Mouse (Mus musculus) kidney, postnatal 0 days (tissue): ENCODE measurements at regions not wholly inside any gene's neighbourhood (a gene's known extent, or its start where the extent isn't known, plus 50 kb on each side); places are given as distances from the start of the nearest gene placed in this dataset.

Experiments
- ATAC-seq: fragments of 200-750 bp; cut with Nextera tagmentation; replicated peaks from 2 replicates; pipeline ENCODE4 v1.8.0; 2017; ENCODE audit warnings: low read depth, moderate number of reproducible peaks, moderate TSS enrichment, moderate library complexity; ENCODE audit not compliant: low FRiP score
- DNase-seq: peaks from one replicate; pipeline ENCODE4 v3.0.0-alpha.2; 2016; ENCODE audit warnings: low spot score
- H3K27ac ChIP-seq: fragments of 300-500 bp; sonication (generic); 2 replicates; pipeline ENCODE4 v1.5.1; 2014; ENCODE audit warnings: mild to moderate bottlenecking
- H3K27me3 ChIP-seq: fragments of 300-500 bp; sonication (generic); 2 replicates; pipeline ENCODE4 v1.6.1; 2014; ENCODE audit warnings: low read length, mixed read lengths; ENCODE audit not compliant: insufficient read depth
- H3K36me3 ChIP-seq: fragments of 300-500 bp; sonication (generic); 2 replicates; pipeline ENCODE4 v1.6.1; 2014; ENCODE audit warnings: low read length, mixed read lengths; ENCODE audit not compliant: insufficient read depth
- H3K4me1 ChIP-seq: fragments of 300-500 bp; sonication (generic); replicated peaks from 2 replicates; pipeline ENCODE4 v1.6.1; 2014; ENCODE audit warnings: antibody characterized with exemption, low read length, mixed read lengths; ENCODE audit not compliant: insufficient read depth
- H3K4me2 ChIP-seq: fragments of 300-500 bp; sonication (generic); 2 replicates; pipeline ENCODE4 v1.6.1; 2014; ENCODE audit warnings: mild to moderate bottlenecking, low read length, moderate library complexity, mixed read lengths
- H3K4me3 ChIP-seq: fragments of 300-500 bp; sonication (generic); replicated peaks from 2 replicates; pipeline ENCODE4 v1.5.1; 2014; ENCODE audit warnings: low read depth, low read length
- H3K9ac ChIP-seq: fragments of 300-500 bp; sonication (generic); 2 replicates; pipeline ENCODE4 v1.6.1; 2014; ENCODE audit warnings: low read depth, low read length
- H3K9me3 ChIP-seq: fragments of 300-500 bp; sonication (generic); replicated peaks from 2 replicates; pipeline ENCODE4 v1.6.1; 2016; ENCODE audit warnings: low read length, inconsistent platforms, mixed read lengths
- CTCF ChIP-seq: IDR thresholded peaks from 2 replicates; pipeline ENCODE4 v1.5.1; 2016; ENCODE audit warnings: antibody characterized with exemption, low read depth, mild to moderate bottlenecking, moderate library complexity
- WGBS: fragments of 180-500 bp; shearing (Covaris S2); extraction: QIAGEN DNeasy Blood & Tissue Kit; methylation state at CpG from one replicate; pipeline ENCODE4 v1.1.7; 2014; 5-methylcytosine and 5-hydroxymethylcytosine counted together

GRCm38 (mm10) chr3:136471693-136472092, 145.8 kb upstream of the Bank1 start:
- Histone ChIP-seq H3K4me3 (no peak overlapping the region), H3K36me3 (no peaks in the 10 kb centered on the region), H3K4me1 (no peaks in the 10 kb centered on the region), H3K9me3 (no peaks in the 10 kb centered on the region), H3K4me2 (no peak overlapping the region), H3K27ac (no peak overlapping the region), H3K27me3 (no peaks in the 10 kb centered on the region), H3K9ac (no peak overlapping the region)
- DNase-seq, result no peak
- WGBS, result 83% methylated on average over 3 of the region's 3 CpGs
- no peak for TF ChIP-seq CTCF
- ATAC-seq, result no peak

GRCm38 (mm10) chr3:136462747-136463146, 136.9 kb upstream of the Bank1 start:
- no peaks in the 10 kb centered on the region for H3K27me3 ChIP-seq
- 83% methylated on average over 3 of the region's 3 CpGs for WGBS
- ATAC-seq (no peak), DNase-seq (no peak)
- H3K4me3 ChIP-seq, result no peak overlapping the region
- no peaks in the 10 kb centered on the region for H3K36me3 ChIP-seq
- no peak for TF ChIP-seq CTCF
- H3K9ac ChIP-seq, result no peak overlapping the region
- no peak overlapping the region for H3K27ac ChIP-seq
- H3K9me3 ChIP-seq, result no peaks in the 10 kb centered on the region
- H3K4me1 ChIP-seq, result no peaks in the 10 kb centered on the region
- H3K4me2 ChIP-seq, result no peak overlapping the region

- Histone ChIP-seq H3K9me3 (no peaks in the 10 kb centered on the region), H3K4me1 (no peaks in the 10 kb centered on the region), H3K27ac (no peak overlapping the region), H3K9ac (no peak overlapping the region), H3K4me3 (no peak overlapping the region), H3K4me2 (no peak overlapping the region), H3K36me3 (no peaks in the 10 kb centered on the region), H3K27me3 (no peaks in the 10 kb centered on the region)
- 51% methylated on average over 10 of the region's 10 CpGs for WGBS
- ATAC-seq, result no peak
- DNase-seq, result no peak
- no peak for TF ChIP-seq CTCF
Measured at GRCm38 (mm10) chr3:136456471-136457117, 130.7 kb upstream of the Bank1 start.

- H3K4me1 ChIP-seq, result no peaks in the 10 kb centered on the region
- H3K27me3 ChIP-seq, result no peaks in the 10 kb centered on the region
- H3K4me3 ChIP-seq, result no peak overlapping the region
- ATAC-seq, result 0 out of 2 replicates have a peak, but pooled peaks have one; percentile 10
- 70% methylated on average over 7 of the region's 7 CpGs for WGBS
- no peaks in the 10 kb centered on the region for H3K36me3 ChIP-seq
- no peak overlapping the region for H3K27ac ChIP-seq
- H3K4me2 ChIP-seq, result no peak overlapping the region
- TF ChIP-seq CTCF, result no peak
- no peak for DNase-seq
- no peaks in the 10 kb centered on the region for H3K9me3 ChIP-seq
- H3K9ac ChIP-seq, result no peak overlapping the region
Measured at GRCm38 (mm10) chr3:136455651-136456470, 130.0 kb upstream of the Bank1 start.

- Histone ChIP-seq H3K27me3 (no peaks in the 10 kb centered on the region), H3K9ac (no peak overlapping the region), H3K4me2 (no peak overlapping the region), H3K36me3 (no peaks in the 10 kb centered on the region), H3K4me3 (no peak overlapping the region), H3K4me1 (no peaks in the 10 kb centered on the region), H3K9me3 (no peaks in the 10 kb centered on the region), H3K27ac (no peak overlapping the region)
- TF ChIP-seq CTCF, result no peak
- ATAC-seq, result no peak
- WGBS, result 90% methylated on average over 3 of the region's 3 CpGs
- DNase-seq, result no peak
Measured at GRCm38 (mm10) chr3:136454967-136455366, 129.1 kb upstream of the Bank1 start.

GRCm38 (mm10) chr3:136450986-136451774, 125.3 kb upstream of the Bank1 start:
- H3K9ac ChIP-seq, result no peak overlapping the region
- DNase-seq (no peak), ATAC-seq (no peak)
- H3K4me1 ChIP-seq, result no peaks in the 10 kb centered on the region
- no peaks in the 10 kb centered on the region for H3K27me3 ChIP-seq
- no peak overlapping the region for H3K4me2 ChIP-seq
- TF ChIP-seq CTCF, result no peak
- no peaks in the 10 kb centered on the region for H3K36me3 ChIP-seq
- H3K27ac ChIP-seq, result no peak overlapping the region
- H3K4me3 ChIP-seq, result no peak overlapping the region
- 83% methylated on average over 9 of the region's 9 CpGs for WGBS
- H3K9me3 ChIP-seq, result no peaks in the 10 kb centered on the region
